Mouse (Mus musculus) neutrophil, adult 59 days (primary cell): ENCODE results near the gene Rgs17. TPM values are rescaled to one million over a fixed set of nuclear protein-coding genes. Genes with fewer than 3 reads are reported as not detected.

ENCODE experiments used
- total RNA-seq, 2 experiments: library from RNA; stranded (reverse); gene quantifications; 1 replicate in 1 of 2; 2 replicates in 1 of 2; pipeline ENCODE4 v1.2.4; 2023

Rgs17 gene
- not detected for total RNA-seq

GRCm38 (mm10) chr10:5922294-5922828 is at the start of gene Rgs17:
TSS of gene Rgs17 (minus strand) at chr10:5922400.

GRCm38 (mm10) chr10:5823740-5824491 is 98.3 kb downstream of the Rgs17 start, which contains the start of gene Mtrf1l:
TSS of gene Mtrf1l (minus strand) at chr10:5823910.

GRCm38 (mm10) chr10:5805243-5805730 is 116.9 kb downstream of the Rgs17 start, which contains the start of gene Fbxo5:
TSS of gene Fbxo5 (minus strand) at chr10:5805600.

Other genes starting within 250 kb of the Rgs17 start
- 10 to 100 TPM; 25.8 to 30.1 TPM for gene Fbxo5, start 116.8 kb downstream of the Rgs17 start, total RNA-seq
- gene Mtrf1l, start 98.5 kb downstream of the Rgs17 start, total RNA-seq, result 10 to 100 TPM in 1 of 2 experiments, 1 to 10 TPM in 1; 8.6 to 10.8 TPM